Mouse (Mus musculus) myocyte (in vitro differentiated cells): ENCODE measurements around the gene Slc25a26. TPM values are rescaled to one million over a fixed set of nuclear protein-coding genes. Genes with fewer than 3 reads are reported as not detected.

Experiments used
- H3K27me3 ChIP-seq: one replicate; pipeline ENCODE4 v1.6.1; 2011; ENCODE audit not compliant: control insufficient read depth, insufficient read depth, insufficient read length
- H3K36me3 ChIP-seq: one replicate; pipeline ENCODE4 v1.6.1; 2011; ENCODE audit not compliant: control insufficient read depth, insufficient read depth
- H3K4me2 ChIP-seq: one replicate; pipeline ENCODE4 v1.6.1; 2011; ENCODE audit warnings: low read depth, control low read depth
- H3K4me3 ChIP-seq: one replicate; pipeline ENCODE4 v1.5.1; 2011; ENCODE audit warnings: mild to moderate bottlenecking, control low read depth, moderate library complexity
- H3K79me2 ChIP-seq: one replicate; pipeline ENCODE4 v1.6.1; 2011; ENCODE audit not compliant: control insufficient read depth, insufficient read depth
- H3ac ChIP-seq: one replicate; pipeline ENCODE4 v1.6.1; 2011; ENCODE audit not compliant: control insufficient read depth, insufficient read length
- CEBPB ChIP-seq: IDR thresholded peaks from 2 replicates; pipeline ENCODE4 v1.6.1; 2011; ENCODE audit warnings: mild to moderate bottlenecking, moderate library complexity; ENCODE audit not compliant: poor library complexity, insufficient read depth, severe bottlenecking
- E2F4 ChIP-seq: IDR thresholded peaks from one replicate; pipeline ENCODE4 v1.6.1; 2011; ENCODE audit warnings: mild to moderate bottlenecking, control low read depth, moderate library complexity; ENCODE audit not compliant: insufficient read depth
- MAX ChIP-seq: IDR thresholded peaks from one replicate; pipeline ENCODE4 v1.6.1; 2011; ENCODE audit warnings: low read depth, mild to moderate bottlenecking, control low read depth
- MYOD1 ChIP-seq, 3 experiments: IDR thresholded peaks; one replicate each; pipeline ENCODE4 v1.6.1; 2011; ENCODE audit warnings: control low read depth in 2 of 3, low read depth in 2 of 3, mild to moderate bottlenecking in 2 of 3, moderate library complexity in 1 of 3; ENCODE audit not compliant: insufficient read length in 2 of 3, control insufficient read depth in 1 of 3
- MYOG ChIP-seq, 3 experiments: IDR thresholded peaks; one replicate each; pipeline ENCODE4 v1.6.1; 2011; ENCODE audit warnings: control low read depth in 2 of 3, low read depth in 2 of 3, mild to moderate bottlenecking in 2 of 3; ENCODE audit not compliant: insufficient read length in 2 of 3, control insufficient read depth in 1 of 3, insufficient read depth in 1 of 3
- POLR2A ChIP-seq: IDR thresholded peaks from one replicate; pipeline ENCODE4 v1.6.1; 2011; ENCODE audit warnings: low read depth, mild to moderate bottlenecking, control low read depth, moderate library complexity; ENCODE audit not compliant: insufficient read length
- POLR2AphosphoS2 ChIP-seq: IDR thresholded peaks from one replicate; pipeline ENCODE4 v1.6.1; 2011; ENCODE audit warnings: low read depth, control low read depth; ENCODE audit not compliant: insufficient read length
- REST ChIP-seq: IDR thresholded peaks from one replicate; pipeline ENCODE4 v1.6.1; 2011; ENCODE audit warnings: mild to moderate bottlenecking, control low read depth, moderate library complexity; ENCODE audit not compliant: insufficient read depth, insufficient read length
- SRF ChIP-seq: IDR thresholded peaks from one replicate; pipeline ENCODE4 v1.6.1; 2011; ENCODE audit warnings: low read depth; ENCODE audit not compliant: control insufficient read depth, insufficient read length
- TCF12 ChIP-seq: IDR thresholded peaks from one replicate; pipeline ENCODE4 v1.6.1; 2011; ENCODE audit warnings: mild to moderate bottlenecking, control low read depth; ENCODE audit not compliant: poor library complexity, insufficient read depth, severe bottlenecking
- TCF3 ChIP-seq: IDR thresholded peaks from one replicate; pipeline ENCODE4 v1.6.1; 2011; ENCODE audit warnings: low read depth, control low read depth; ENCODE audit not compliant: insufficient read length
- USF1 ChIP-seq: IDR thresholded peaks from one replicate; pipeline ENCODE4 v1.6.1; 2011; ENCODE audit warnings: low read depth, mild to moderate bottlenecking, control low read depth, moderate library complexity
- polyA plus RNA-seq: library from polyadenylated mRNA; unstranded; fragments of >200 nt; fragmentation: generic; extraction: Trizol; gene quantifications from one replicate; pipeline ENCODE4 v1.2.1, GENCODE M21; 2012; ENCODE audit warnings: missing spikeins

The Slc25a26 gene
- polyA plus RNA-seq, 1 experiment: 4.7 TPM

DNA sequence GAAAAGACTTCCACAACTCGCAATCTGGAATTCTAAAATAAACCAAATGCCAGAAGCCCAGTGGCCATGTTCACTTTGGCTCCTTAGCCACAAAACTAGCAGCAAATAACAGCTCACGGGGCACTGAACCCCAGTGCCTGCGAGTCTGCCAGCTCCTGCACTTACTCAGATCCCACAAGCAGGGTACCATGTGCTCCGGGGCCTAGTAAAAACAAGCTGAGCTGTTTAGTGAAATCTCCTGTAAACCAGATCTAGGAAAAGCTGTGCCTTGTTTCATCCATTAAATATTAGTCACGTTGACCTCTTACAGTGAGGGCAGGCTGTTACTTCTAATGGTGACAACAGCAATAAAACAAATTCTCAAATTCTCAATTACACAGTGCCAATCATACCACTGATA, 118.5 kb downstream of the Slc25a26 start:
- Histone ChIP-seq H3ac (no peak overlapping the region), H3K4me3 (no peak overlapping the region), H3K27me3 (no peaks in the 10 kb centered on the region), H3K79me2 (no peaks in the 10 kb centered on the region), H3K4me2 (no peak overlapping the region), H3K36me3 (no peaks in the 10 kb centered on the region)
- TF ChIP-seq TCF3: no peak
- TF ChIP-seq TCF12: no peak
- no peak for TF ChIP-seq POLR2AphosphoS2
- no peak for TF ChIP-seq MAX

DNA sequence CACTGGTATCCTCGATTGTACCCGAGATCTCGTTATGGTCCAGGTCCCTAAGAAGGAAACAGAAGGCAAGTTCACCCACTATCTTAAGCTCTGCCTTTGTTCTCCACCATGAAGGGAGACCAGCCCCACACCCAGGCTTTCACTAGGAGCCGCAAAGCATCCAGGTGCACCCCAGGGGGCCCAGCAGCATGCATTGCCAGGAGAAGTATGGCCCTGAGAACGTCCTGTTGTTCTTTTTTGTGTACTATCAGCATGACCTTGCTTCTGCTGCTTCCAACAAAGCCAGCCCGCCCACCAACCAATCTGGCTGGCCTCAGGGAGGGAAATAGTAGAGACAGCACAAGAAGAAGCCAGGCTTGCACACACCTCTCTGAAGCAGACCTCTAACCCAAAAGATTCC, 120.2 kb downstream of the Slc25a26 start:
- no peaks in the 10 kb centered on the region for H3K79me2 ChIP-seq
- H3K4me2 ChIP-seq: no peak overlapping the region
- peaks cover 10% of the 10 kb centered on the region for H3K36me3 ChIP-seq
- no peak overlapping the region for H3ac ChIP-seq
- no peaks in the 10 kb centered on the region for H3K27me3 ChIP-seq
- TF ChIP-seq TCF3 (no peak), MAX (no peak), SRF (no peak), POLR2A (no peak), MYOG (IDR thresholded peaks at IDR 0.05; ENCODE audit: control insufficient read depth in 1 of 3, insufficient read depth in 1 of 3, insufficient read length in 2 of 3, low read depth in 2 of 3) (no peak), TCF12 (no peak), REST (no peak), POLR2AphosphoS2 (no peak), USF1 (no peak), CEBPB (no peak), E2F4 (no peak), MYOD1 (IDR thresholded peaks at IDR 0.05; ENCODE audit: control insufficient read depth in 1 of 3, insufficient read length in 2 of 3, low read depth in 2 of 3) (no peak)
- H3K4me3 ChIP-seq: no peak overlapping the region

DNA sequence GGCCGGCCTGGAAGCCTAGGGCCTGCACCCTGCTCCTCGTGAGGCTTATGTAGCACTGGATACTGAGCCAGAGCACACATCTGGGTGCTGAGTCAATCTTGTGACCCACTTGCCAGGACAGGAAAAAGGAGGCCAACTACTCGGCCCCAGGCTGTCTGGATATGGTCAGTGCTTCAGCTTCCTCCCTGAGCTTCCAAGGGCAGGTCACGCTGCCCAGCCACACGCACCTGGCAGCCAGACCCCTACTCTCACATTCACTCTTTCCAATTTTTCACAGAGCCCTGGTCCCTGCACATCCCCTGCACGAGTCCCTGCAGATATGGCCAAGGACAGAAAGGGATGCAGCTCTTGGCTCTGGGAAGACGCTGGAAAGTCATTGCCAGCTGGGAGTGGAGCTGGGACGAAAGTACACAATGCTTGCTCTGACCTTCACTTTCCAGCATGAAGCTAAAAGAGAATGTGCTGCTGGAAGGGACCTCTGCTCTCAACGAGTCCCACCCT, 120.7 kb downstream of the Slc25a26 start:
- H3K36me3 ChIP-seq: peaks cover 10% of the 10 kb centered on the region
- H3ac ChIP-seq: no peak overlapping the region
- no peak for TF ChIP-seq REST
- no peak for TF ChIP-seq MYOD1 (IDR thresholded peaks at IDR 0.05; ENCODE audit: control insufficient read depth in 1 of 3, insufficient read length in 2 of 3, low read depth in 2 of 3)
- no peak for TF ChIP-seq MAX
- TF ChIP-seq MYOG (IDR thresholded peaks at IDR 0.05; ENCODE audit: control insufficient read depth in 1 of 3, insufficient read depth in 1 of 3, insufficient read length in 2 of 3, low read depth in 2 of 3): no peak
- no peak for TF ChIP-seq POLR2A
- no peak for TF ChIP-seq TCF3
- no peak for TF ChIP-seq SRF
- no peak for TF ChIP-seq USF1
- no peak overlapping the region for H3K4me2 ChIP-seq
- no peaks in the 10 kb centered on the region for H3K27me3 ChIP-seq
- H3K4me3 ChIP-seq: no peak overlapping the region
- H3K79me2 ChIP-seq: no peaks in the 10 kb centered on the region

DNA sequence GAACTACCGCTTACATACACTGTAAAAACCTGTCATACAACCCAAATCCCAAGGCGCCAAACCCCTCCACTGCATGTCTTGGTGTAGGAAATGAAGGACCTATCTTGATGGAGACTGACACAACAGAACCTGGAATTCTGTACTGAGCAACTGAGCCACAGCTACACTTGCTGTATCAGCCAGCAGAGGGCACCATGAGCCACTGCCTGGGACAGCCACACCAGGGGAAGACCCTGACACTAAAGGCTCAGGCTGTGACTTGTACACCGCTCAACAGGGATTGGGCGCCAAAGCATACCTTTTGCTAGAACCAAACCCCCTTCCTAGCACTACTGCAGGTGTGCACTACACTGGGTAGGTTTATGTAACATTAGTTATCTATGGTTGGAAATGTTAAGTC, 122.9 kb downstream of the Slc25a26 start:
- Histone ChIP-seq H3K4me3 (no peak overlapping the region), H3K36me3 (peaks cover 10% of the 10 kb centered on the region), H3ac (no peak overlapping the region), H3K79me2 (no peaks in the 10 kb centered on the region), H3K27me3 (no peaks in the 10 kb centered on the region), H3K4me2 (no peak overlapping the region)
- TF ChIP-seq USF1 (no peak), E2F4 (no peak), CEBPB (no peak), MYOD1 (IDR thresholded peaks at IDR 0.05; ENCODE audit: control insufficient read depth in 1 of 3, insufficient read length in 2 of 3, low read depth in 2 of 3) (no peak), MAX (no peak), TCF12 (no peak), POLR2A (no peak), MYOG (IDR thresholded peaks at IDR 0.05; ENCODE audit: control insufficient read depth in 1 of 3, insufficient read depth in 1 of 3, insufficient read length in 2 of 3, low read depth in 2 of 3) (no peak), POLR2AphosphoS2 (no peak), SRF (no peak), REST (no peak), TCF3 (no peak)

DNA sequence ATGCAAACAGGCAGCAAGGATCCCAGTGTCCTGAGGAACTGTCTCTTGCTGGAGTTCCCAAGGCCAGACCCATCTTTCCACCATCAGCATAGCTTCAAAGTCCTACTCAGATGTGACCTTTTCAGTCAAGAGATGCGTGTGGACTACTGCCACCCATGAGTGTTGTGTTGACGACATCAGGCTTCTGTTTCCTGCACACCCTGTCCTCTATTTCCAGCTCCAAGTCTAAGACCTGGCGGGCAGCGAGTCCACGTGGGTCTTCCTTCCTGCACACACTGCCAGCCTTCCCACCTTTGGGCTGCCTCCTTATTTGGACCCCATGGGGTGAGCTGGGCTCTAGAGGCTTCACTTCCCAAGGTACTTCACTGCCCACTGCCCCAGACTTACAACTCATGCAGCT, 124.4 kb downstream of the Slc25a26 start:
- H3K27me3 ChIP-seq: no peaks in the 10 kb centered on the region
- no peak overlapping the region for H3K4me2 ChIP-seq
- no peak overlapping the region for H3ac ChIP-seq
- no peak overlapping the region for H3K4me3 ChIP-seq
- H3K36me3 ChIP-seq: peaks cover 10% of the 10 kb centered on the region
- no peaks in the 10 kb centered on the region for H3K79me2 ChIP-seq
- TF ChIP-seq USF1 (no peak), CEBPB (no peak), MAX (no peak)
